Mouse (Mus musculus): ENCODE measurements around the gene Rnf2.

GRCm38 (mm10) chr1:151484754-151485153 is 16.0 kb downstream of the Rnf2 start:
- TF ChIP-seq POLR2A (IDR thresholded peaks at IDR 0.05; ENCODE audit: borderline replicate concordance, extremely low read depth, low read depth, low read length) = no peak
- no peak for TF ChIP-seq CTCF (IDR thresholded peaks at IDR 0.05; ENCODE audit: insufficient read depth, low read length)

All from lung, adult 2 months (tissue).